Mouse (Mus musculus) neural tube, embryonic 14.5 days (tissue): Measurements from ENCODE around the gene Arhgef7. TPM values are rescaled to one million over a fixed set of nuclear protein-coding genes. Genes with fewer than 3 reads are reported as not detected.

ENCODE experiments used
- ATAC-seq: fragments of 200-750 bp; cut with Nextera tagmentation; 2 replicates; pipeline ENCODE4 v1.8.0; 2017; ENCODE audit warnings: low read depth, mild to moderate bottlenecking, moderate TSS enrichment, moderate library complexity
- H3K27ac ChIP-seq: fragments of 300-500 bp; sonication (generic); 2 replicates; pipeline ENCODE4 v1.5.1; 2014; ENCODE audit warnings: low read depth, mild to moderate bottlenecking, control low read depth, low read length, moderate library complexity, mixed read lengths
- H3K27me3 ChIP-seq: fragments of 300-500 bp; sonication (generic); 2 replicates; pipeline ENCODE4 v1.6.1; 2014; ENCODE audit warnings: low read length; ENCODE audit not compliant: control insufficient read depth, insufficient read depth
- H3K36me3 ChIP-seq: fragments of 300-500 bp; sonication (generic); 2 replicates; pipeline ENCODE4 v1.6.1; 2014; ENCODE audit warnings: low read length, mixed read lengths; ENCODE audit not compliant: control insufficient read depth, insufficient read depth
- H3K4me1 ChIP-seq: fragments of 300-500 bp; sonication (generic); 2 replicates; pipeline ENCODE4 v1.6.1; 2014; ENCODE audit warnings: low read length; ENCODE audit not compliant: control insufficient read depth, insufficient read depth
- H3K4me2 ChIP-seq: fragments of 300-500 bp; sonication (generic); 2 replicates; pipeline ENCODE4 v1.6.1; 2014; ENCODE audit warnings: mild to moderate bottlenecking, low read depth, low read length, control low read depth
- H3K4me3 ChIP-seq: fragments of 300-500 bp; sonication (generic); 2 replicates; pipeline ENCODE4 v1.5.1; 2014; ENCODE audit warnings: low read depth, low read length, control low read depth, mixed read lengths
- H3K9ac ChIP-seq: fragments of 300-500 bp; sonication (generic); replicated peaks from 2 replicates; pipeline ENCODE4 v1.6.1; 2014; ENCODE audit warnings: low read depth, mild to moderate bottlenecking, control low read depth, low read length, mixed read lengths
- H3K9me3 ChIP-seq: fragments of 300-500 bp; sonication (generic); 2 replicates; pipeline ENCODE4 v1.6.1; 2016; ENCODE audit warnings: low read length; ENCODE audit not compliant: control insufficient read depth
- WGBS: fragments of 180-500 bp; shearing (Covaris S2); extraction: QIAGEN DNeasy Blood & Tissue Kit; methylation state at CpG from one replicate; pipeline ENCODE4 v1.1.7; 2014; 5-methylcytosine and 5-hydroxymethylcytosine counted together
- polyA plus RNA-seq: library from polyadenylated mRNA; unstranded; fragments of >200 nt; fragmentation: Nextera tagmentation; extraction: Ambion mirVana; gene quantifications from 2 replicates; pipeline ENCODE4 v1.2.1, GENCODE M21; 2014

Arhgef7 gene
- polyA plus RNA-seq, 1 experiment from 2014 or later: 79.2 TPM

DNA sequence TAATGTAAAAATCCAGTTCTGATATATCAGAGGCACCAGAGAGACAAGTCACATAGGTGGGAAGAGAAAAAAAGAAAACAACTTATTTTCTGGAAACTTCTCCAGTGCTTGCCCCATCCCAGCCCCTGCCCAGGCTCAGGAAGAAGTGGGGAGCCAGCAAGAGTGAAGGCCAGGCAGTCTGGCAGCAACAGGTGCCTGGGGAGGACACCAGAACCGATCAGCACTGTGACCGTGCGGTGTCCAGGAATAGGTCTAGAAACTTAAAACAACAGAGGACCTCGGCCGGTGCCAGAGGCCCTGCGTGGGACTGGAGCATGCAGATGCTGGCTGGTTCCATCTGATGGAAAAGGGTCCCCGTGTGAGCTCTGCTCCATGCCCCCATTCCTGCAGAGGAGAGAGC lies 30.1 kb upstream of the Arhgef7 start:
- no peak overlapping the region for H3K4me3 ChIP-seq
- no peak overlapping the region for H3K4me2 ChIP-seq
- H3K36me3 ChIP-seq: no peaks in the 10 kb centered on the region
- no peak overlapping the region for H3K9ac ChIP-seq
- H3K9me3 ChIP-seq: no peaks in the 10 kb centered on the region
- no peaks in the 10 kb centered on the region for H3K4me1 ChIP-seq
- ATAC-seq: no peak
- H3K27me3 ChIP-seq: no peaks in the 10 kb centered on the region
- no peak overlapping the region for H3K27ac ChIP-seq
- WGBS: 89% methylated on average over 7 of the region's 7 CpGs

DNA sequence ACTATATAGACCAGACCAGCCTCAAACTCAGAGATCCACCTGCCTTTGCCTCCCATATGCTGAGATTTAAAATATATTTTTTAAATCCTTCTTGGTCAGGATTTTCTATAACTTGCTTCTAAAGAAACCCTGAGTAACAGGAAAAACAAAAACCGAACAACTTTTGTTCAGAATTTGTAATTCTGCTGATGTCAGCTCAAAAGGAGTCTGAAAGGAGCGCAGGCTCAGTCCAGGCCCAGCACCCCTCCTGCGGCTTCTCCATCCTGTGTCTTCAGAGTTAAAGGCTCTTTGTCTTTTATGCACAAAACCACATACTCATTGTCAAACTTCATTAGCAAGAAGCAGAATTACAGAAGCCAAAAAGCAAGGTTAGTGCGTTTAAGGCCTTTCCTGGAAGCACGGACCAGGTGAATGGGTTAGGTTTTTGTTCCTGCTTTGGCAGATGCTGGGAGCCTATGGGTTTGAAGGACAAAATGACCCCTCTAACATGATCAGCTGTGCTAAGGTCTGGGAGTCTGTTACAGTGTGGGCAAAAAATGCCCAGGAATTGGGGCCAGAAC lies 28.0 kb upstream of the Arhgef7 start:
- H3K4me1 ChIP-seq: no peaks in the 10 kb centered on the region
- H3K9ac ChIP-seq: no peak overlapping the region
- no peaks in the 10 kb centered on the region for H3K36me3 ChIP-seq
- H3K9me3 ChIP-seq: no peaks in the 10 kb centered on the region
- H3K4me2 ChIP-seq: no peak overlapping the region
- H3K4me3 ChIP-seq: no peak overlapping the region
- H3K27me3 ChIP-seq: no peaks in the 10 kb centered on the region
- H3K27ac ChIP-seq: no peak overlapping the region
- no peak for ATAC-seq
- WGBS: 79% methylated on average over 5 of the region's 5 CpGs

DNA sequence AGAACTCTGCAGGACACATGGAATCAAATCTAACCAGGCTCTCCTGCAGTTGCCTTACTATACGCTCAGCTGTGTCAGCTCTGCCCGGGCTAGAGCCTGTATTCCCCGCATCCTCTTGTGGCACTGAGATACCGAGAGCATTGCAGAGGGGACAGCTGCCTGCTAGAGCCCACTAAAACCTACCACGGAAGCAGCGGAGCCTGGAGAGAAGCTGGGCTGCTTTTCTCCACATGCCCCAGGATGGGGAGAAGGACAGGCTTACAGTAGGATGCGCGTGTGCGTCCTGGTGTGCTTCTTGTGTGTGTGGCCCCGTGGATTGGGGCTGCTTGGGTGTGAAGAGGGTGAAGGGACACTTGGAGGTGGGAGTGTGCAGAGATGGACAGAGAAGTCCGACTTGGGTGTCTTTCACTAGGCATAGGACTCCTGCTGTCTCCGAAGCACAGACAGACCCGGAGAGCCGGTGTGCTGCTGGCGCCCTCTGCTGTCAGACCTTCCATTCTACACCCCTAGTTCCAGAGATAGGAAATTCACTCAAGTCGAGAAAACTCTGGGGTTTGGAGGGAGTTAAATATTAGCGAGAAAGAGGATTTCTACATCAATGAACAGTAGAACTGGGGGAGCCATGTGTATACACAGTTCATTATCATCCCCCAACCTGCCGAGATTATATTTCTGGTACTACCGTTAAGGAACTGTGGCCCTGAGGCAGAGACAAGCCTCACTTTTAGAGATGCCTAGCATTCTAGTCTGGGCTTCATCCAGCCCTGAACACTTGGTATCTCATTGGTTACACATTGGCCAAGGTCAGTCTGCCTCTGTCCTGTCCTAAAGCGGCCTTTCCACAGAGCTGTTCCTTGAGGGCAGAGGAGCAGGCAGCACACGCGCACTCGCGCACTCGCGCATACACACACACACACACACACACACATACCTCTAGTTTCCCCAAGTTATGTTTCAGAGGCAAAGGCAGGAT lies 27.2 kb upstream of the Arhgef7 start:
- H3K27ac ChIP-seq: no peak overlapping the region
- H3K4me3 ChIP-seq: no peak overlapping the region
- peak; percentile 87; the same call in 1 of the 2 replicates for ATAC-seq
- H3K9ac ChIP-seq: no peak overlapping the region
- no peaks in the 10 kb centered on the region for H3K36me3 ChIP-seq
- H3K4me1 ChIP-seq: no peaks in the 10 kb centered on the region
- H3K4me2 ChIP-seq: peak overlapping the region; percentile 32
- H3K27me3 ChIP-seq: no peaks in the 10 kb centered on the region
- WGBS: 38% methylated on average over 26 of the region's 26 CpGs
- no peaks in the 10 kb centered on the region for H3K9me3 ChIP-seq

DNA sequence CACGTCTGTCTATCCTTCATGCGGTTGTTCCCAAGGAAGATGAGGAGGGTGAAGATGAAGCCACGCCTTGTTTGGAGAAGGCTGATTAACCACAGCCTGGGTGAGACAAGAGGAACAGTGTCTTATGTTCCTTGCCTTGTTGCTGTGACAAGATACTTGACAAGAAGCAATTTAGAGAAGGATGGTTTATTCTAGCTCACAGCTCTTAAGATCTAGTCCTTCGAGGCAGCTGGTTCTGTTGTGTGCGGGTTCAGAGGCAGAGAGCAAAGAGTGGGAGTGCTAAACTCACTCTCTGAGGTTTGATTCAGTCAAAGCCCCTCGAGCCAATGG lies 26.5 kb upstream of the Arhgef7 start, which contains the start of gene 1700016D06Rik:
Gene 1700016D06Rik (minus strand): TSS at position 31 of the 330 bp plus-strand sequence.
- H3K27ac ChIP-seq: no peak within 1 kb of the TSS
- no peaks in the 10 kb centered on the region for H3K27me3 ChIP-seq
- peak within 1 kb of the TSS; percentile 32 for H3K4me2 ChIP-seq
- ATAC-seq: no peak
- H3K4me3 ChIP-seq: no peak within 1 kb of the TSS
- no peaks in the 10 kb centered on the region for H3K36me3 ChIP-seq
- no peaks in the 10 kb centered on the region for H3K9me3 ChIP-seq
- 77% methylated on average over 6 of the region's 6 CpGs for WGBS
- H3K4me1 ChIP-seq: no peaks in the 10 kb centered on the region
- no peak within 1 kb of the TSS for H3K9ac ChIP-seq

DNA sequence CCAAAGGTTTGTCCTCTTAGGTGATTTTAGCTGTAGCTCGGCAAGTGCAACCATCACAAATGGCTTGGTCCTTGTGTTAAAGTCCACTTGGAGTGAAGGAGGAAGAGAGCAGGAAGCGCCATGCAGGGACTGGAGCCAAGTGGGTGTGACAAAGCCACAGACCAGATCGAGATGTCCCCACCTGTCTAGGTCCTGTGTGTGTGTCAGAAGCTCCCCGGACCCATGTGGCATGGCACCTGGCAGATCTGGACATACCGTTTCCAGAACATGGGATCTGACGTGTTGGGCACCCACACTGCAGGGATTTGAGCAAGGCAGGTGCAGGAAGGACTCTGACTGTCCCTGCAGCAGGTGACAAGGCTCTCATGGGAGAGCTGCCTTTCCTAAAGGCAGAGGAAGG lies 26.1 kb upstream of the Arhgef7 start:
- Histone ChIP-seq H3K4me2 (no peak overlapping the region), H3K27me3 (no peaks in the 10 kb centered on the region), H3K4me3 (no peak overlapping the region), H3K9ac (no peak overlapping the region), H3K4me1 (no peaks in the 10 kb centered on the region), H3K27ac (no peak overlapping the region), H3K9me3 (no peaks in the 10 kb centered on the region), H3K36me3 (no peaks in the 10 kb centered on the region)
- no peak for ATAC-seq
- 89% methylated on average over 6 of the region's 6 CpGs for WGBS

DNA sequence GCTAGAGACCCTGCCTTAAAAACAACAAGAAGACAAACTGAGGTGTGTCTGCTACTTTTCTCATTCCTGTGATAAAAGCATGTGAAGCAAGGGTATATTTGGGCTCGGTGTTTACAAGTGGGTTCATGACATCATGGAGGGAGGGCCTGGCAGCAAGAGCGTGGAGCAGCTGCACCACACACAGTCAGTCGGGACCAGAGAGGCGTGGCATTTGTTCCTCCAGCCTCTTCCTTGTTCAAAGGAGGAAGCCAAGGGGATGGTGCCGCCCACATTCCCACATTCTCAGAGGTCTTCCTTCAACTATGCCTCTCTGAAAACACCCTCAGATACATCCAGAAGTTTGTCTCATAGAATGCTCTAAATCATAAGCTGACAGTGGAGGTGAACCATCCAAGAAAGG lies 23.7 kb upstream of the Arhgef7 start:
- WGBS: 86% methylated on average over 5 of the region's 5 CpGs

DNA sequence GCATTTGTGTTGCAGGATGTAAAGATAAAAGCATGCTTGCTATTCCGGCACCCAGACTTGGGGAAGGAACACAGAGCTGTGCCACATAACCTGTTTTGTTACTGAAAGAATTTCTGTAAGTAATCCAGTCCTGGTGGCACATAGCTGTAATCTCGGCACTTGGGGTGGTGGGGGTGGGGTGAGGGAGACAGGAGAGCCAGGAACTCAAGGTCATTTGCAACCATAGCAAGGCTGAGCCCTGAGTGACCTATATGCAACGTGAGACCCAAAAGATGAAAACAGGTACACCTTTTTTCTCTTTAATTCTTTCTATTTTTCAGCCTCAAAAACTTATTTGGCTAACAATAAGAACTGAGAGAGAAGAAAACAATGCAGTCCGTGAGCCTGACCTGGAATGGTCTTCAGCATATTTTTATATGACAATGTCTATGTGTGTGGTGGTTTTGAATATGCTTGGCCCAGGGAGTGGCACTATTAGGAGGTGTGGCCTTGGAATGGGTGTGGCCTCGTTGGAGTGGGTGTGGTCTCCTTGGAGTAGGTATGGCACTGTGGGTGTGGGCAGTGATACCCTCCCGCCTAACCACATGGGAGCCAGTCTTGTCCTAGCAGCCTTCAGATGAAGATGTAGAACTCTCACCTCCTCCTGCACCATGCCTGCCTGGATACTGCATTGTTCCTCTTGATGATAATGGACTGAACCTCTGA lies 22.7 kb upstream of the Arhgef7 start:
- WGBS: 72% methylated on average over 6 of the region's 6 CpGs
- H3K27ac ChIP-seq: no peak overlapping the region
- no peak overlapping the region for H3K9ac ChIP-seq
- no peaks in the 10 kb centered on the region for H3K27me3 ChIP-seq
- H3K4me2 ChIP-seq: no peak overlapping the region
- no peaks in the 10 kb centered on the region for H3K36me3 ChIP-seq
- no peak for ATAC-seq
- H3K4me1 ChIP-seq: no peaks in the 10 kb centered on the region
- no peak overlapping the region for H3K4me3 ChIP-seq
- no peaks in the 10 kb centered on the region for H3K9me3 ChIP-seq

More for the DNA sequence above, 23.7 kb upstream of the Arhgef7 start:
- no peak for ATAC-seq
- no peaks in the 10 kb centered on the region for H3K36me3 ChIP-seq
- no peaks in the 10 kb centered on the region for H3K9me3 ChIP-seq
- no peaks in the 10 kb centered on the region for H3K4me1 ChIP-seq
- no peaks in the 10 kb centered on the region for H3K27me3 ChIP-seq
- H3K4me2 ChIP-seq: no peak overlapping the region
- H3K4me3 ChIP-seq: no peak overlapping the region
- no peak overlapping the region for H3K27ac ChIP-seq
- no peak overlapping the region for H3K9ac ChIP-seq

DNA sequence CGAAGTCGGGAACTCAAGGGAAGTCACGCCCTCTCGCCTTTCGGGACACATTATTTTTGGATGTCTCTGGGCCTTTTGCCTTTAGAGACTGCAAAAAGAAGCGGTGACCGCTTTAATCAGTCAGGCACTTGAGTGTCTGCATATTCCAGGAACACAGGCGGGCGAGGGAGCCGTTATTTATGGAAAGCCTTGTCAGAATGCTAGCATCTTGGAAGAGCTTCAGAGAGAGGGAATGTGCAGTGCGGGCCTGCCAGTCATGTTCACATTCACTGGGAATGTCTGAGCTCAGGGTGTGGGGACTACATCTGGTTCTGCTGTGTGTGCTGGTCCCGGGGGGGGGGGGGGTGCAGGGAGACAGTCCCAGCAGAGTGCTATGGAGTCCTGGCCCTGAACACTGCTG lies 21.7 kb upstream of the Arhgef7 start:
- no peaks in the 10 kb centered on the region for H3K4me1 ChIP-seq
- H3K9me3 ChIP-seq: no peaks in the 10 kb centered on the region
- H3K4me2 ChIP-seq: no peak overlapping the region
- 86% methylated on average over 12 of the region's 12 CpGs for WGBS
- no peak overlapping the region for H3K4me3 ChIP-seq
- H3K36me3 ChIP-seq: no peaks in the 10 kb centered on the region
- no peak overlapping the region for H3K27ac ChIP-seq
- H3K27me3 ChIP-seq: no peaks in the 10 kb centered on the region
- no peak for ATAC-seq
- H3K9ac ChIP-seq: no peak overlapping the region

DNA sequence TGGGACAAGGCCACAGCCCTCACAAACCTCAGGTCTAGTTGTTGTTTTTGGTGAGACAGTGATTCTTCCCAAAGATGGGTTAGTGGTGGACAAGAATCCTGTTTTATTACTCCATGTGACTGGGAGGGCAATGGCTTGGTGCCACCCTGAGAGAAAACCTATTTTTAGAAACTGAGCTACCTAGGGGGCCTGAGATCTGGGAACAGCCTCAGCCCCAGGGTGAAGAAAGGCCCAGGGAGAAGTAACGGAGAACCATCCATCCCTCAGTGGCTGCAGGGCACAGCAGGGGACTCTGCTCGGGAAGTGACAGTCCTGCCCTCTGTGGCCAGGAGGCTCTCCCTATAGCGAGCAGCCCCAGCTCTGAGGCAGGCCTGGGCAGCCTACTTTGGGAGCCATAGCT lies 19.8 kb upstream of the Arhgef7 start:
- no peak for ATAC-seq
- no peaks in the 10 kb centered on the region for H3K4me1 ChIP-seq
- 22% methylated on average over 3 of the region's 3 CpGs for WGBS
- H3K9me3 ChIP-seq: no peaks in the 10 kb centered on the region
- no peak overlapping the region for H3K4me3 ChIP-seq
- no peak overlapping the region for H3K4me2 ChIP-seq
- H3K27ac ChIP-seq: no peak overlapping the region
- H3K9ac ChIP-seq: no peak overlapping the region
- no peaks in the 10 kb centered on the region for H3K36me3 ChIP-seq
- H3K27me3 ChIP-seq: no peaks in the 10 kb centered on the region
